Mouse (Mus musculus) cerebellum, postnatal 36 days (tissue): ENCODE measurements around the gene Defa30.
"Not testable (repeated sequence)": the region's sequence is repeated elsewhere in the genome, so short reads cannot be mapped to it uniquely, and the experiment has no call there.

Source experiments
- DNase-seq, 2 experiments: peaks; one replicate each; pipeline ENCODE4 v3.0.0; 2021 to 2022; ENCODE audit warnings: mixed read lengths in 2 of 2

The Defa30 gene

DNA sequence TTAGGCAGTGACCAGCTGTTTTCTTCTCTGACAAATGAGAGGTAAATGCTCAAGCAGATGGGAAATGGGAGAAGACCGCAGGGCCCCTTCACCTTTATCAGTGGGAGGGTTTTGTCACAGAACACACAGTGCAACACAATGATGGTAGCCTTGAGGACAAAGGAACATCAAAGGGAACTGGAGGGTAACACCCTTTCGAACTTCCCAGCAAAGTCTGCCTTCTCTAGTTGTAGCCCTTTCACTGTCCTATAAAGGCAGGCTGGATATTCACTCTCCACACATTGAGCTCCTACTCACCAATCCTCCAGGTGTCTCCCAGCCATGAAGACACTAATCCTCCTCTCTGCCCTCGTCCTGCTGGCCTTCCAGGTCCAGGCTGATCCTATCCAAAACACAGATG, at the start of gene Defa30:
Gene Defa30, plus strand, starts transcription at position 301 of the 400 bp plus-strand sequence.
- DNase-seq = not testable (repeated sequence)

GRCm38 (mm10) chr8:21093106-21093505, 41.3 kb upstream of the Defa30 start:
- DNase-seq = peak in 1 of 2 experiments; percentile 1

- DNase-seq = not testable (repeated sequence)
Measured at GRCm38 (mm10) chr8:21095950-21096349, 38.5 kb upstream of the Defa30 start, which contains the start of gene Gm14851. Gm14851 (minus strand) TSS chr8:21096050.

DNA sequence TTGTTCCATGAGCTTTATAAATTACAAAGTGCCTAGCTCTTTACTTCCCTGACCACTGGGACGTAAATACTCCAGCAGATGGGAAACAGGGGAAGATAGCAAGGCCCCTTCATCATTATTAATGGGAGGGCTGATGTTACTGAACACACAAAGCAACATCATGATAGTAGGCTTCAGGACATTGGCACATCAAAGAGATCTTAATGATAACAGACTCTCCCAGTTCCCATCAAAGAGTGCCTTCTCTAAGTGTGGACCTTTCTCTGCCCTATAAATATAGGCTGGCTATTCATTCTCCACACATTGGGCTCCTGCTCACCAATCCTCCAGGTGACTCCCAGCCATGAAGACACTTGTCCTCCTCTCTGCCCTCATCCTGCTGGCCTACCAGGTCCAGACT, 27.5 kb downstream of the Defa30 start, which contains the start of gene Defa22:
Gene Defa22, plus strand, starts transcription at position 301 of the 400 bp plus-strand sequence.
- not testable (repeated sequence) for DNase-seq
